ENCODE assay signal across 24 mouse cellular contexts in the genomic region with DNA sequence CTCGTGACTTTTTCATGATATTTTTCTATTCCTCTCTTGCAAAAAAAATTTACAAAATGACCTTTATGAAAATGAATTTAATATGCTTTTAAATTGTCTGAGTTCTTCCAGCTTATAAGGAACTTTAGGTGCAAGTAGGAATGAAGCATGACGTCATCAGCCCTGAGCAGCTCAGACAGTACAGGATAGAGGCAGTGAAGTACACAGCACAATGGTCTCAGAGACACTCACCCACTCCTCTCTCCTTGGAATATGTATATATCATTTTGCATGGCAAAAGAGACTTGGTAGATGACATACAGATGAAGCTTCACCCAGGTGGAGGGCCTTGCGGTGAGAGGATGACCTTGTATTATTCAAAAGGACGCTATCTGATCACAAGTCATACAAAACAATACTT.
A peak's percentile ranks its signal among the peaks of the same experiment; 100 is the strongest.
DNase-seq lines count a peak whose midpoint lies in the region; ATAC-seq and TF ChIP-seq lines count a peak whose summit lies in the region.
"Had no signal": no experiment of that assay in that cellular context is flagged by ENCODE, and none has a peak within 500 bp of the region (broad histone marks: within the 10 kb centered on the region; RNA-seq: fewer than 3 reads in every experiment).

No protein-coding gene starts in this region.

- no peak overlapping the region for H3K27ac ChIP-seq in hindbrain, embryonic 13.5 days
- no peak overlapping the region for H3K27ac ChIP-seq in hindbrain, embryonic 11.5 days (ENCODE audit: low read depth, low read length)
- no peak overlapping the region for H3K27ac ChIP-seq in midbrain, embryonic 13.5 days
- no peak overlapping the region for H3K27ac ChIP-seq in midbrain, embryonic 16.5 days (ENCODE audit: low read length)
- H3K27ac ChIP-seq: forebrain, embryonic 10.5 days; gastrocnemius, adult 2 months; heart, embryonic 15.5 days; hindbrain, embryonic 10.5 days; hindbrain, embryonic 15.5 days had no signal

- H3K4me1 ChIP-seq in hindbrain, embryonic 13.5 days (replicated peaks) = no peaks in the 10 kb centered on the region
- no peaks in the 10 kb centered on the region for H3K4me1 ChIP-seq in hindbrain, embryonic 11.5 days (replicated peaks; ENCODE audit: control insufficient read depth, insufficient read depth, low read length)
- 0 out of 2 replicates have a peak, but pooled peaks cover 3% of the 10 kb centered on the region for H3K4me1 ChIP-seq in midbrain, embryonic 13.5 days (replicated peaks)
- no peaks in the 10 kb centered on the region for H3K4me1 ChIP-seq in midbrain, embryonic 16.5 days (ENCODE audit: control insufficient read depth, insufficient read depth, low read length)
- H3K4me1 ChIP-seq: heart, embryonic 12.5 days; heart, embryonic 15.5 days; hindbrain, embryonic 10.5 days; hindbrain, embryonic 15.5 days had no signal

- H3K9ac ChIP-seq in hindbrain, embryonic 13.5 days = no peak overlapping the region
- H3K9ac ChIP-seq in hindbrain, embryonic 11.5 days (ENCODE audit: low read depth, low read length) = no peak overlapping the region
- no peak overlapping the region for H3K9ac ChIP-seq in midbrain, embryonic 13.5 days (replicated peaks)
- H3K9ac ChIP-seq in midbrain, embryonic 16.5 days (ENCODE audit: low read depth, low read length) = no peak overlapping the region
- H3K9ac ChIP-seq: forebrain, postnatal 0 days; heart, embryonic 12.5 days; heart, embryonic 15.5 days; hindbrain, embryonic 15.5 days had no signal

- peak; percentile 57; the same call in 1 of the 2 replicates for ATAC-seq in hindbrain, embryonic 13.5 days (ENCODE audit: low FRiP score)
- ATAC-seq in hindbrain, embryonic 11.5 days (ENCODE audit: low FRiP score) = no peak
- ATAC-seq in midbrain, embryonic 13.5 days = peak; percentile 88
- peak; percentile 60; the same call in 1 of the 2 replicates for ATAC-seq in midbrain, embryonic 16.5 days
- ATAC-seq: activated CD4-positive, CD25-positive, alpha-beta regulatory T cell, adult 4 months; CD4-positive, CD25-positive, alpha-beta regulatory T cell, adult 4 months; forebrain, postnatal 0 days had no signal

- no peaks in the 10 kb centered on the region for H3K36me3 ChIP-seq in hindbrain, embryonic 13.5 days
- no peaks in the 10 kb centered on the region for H3K36me3 ChIP-seq in hindbrain, embryonic 11.5 days (ENCODE audit: control insufficient read depth, insufficient read depth, low read length)
- H3K36me3 ChIP-seq in midbrain, embryonic 13.5 days = no peaks in the 10 kb centered on the region
- no peaks in the 10 kb centered on the region for H3K36me3 ChIP-seq in midbrain, embryonic 16.5 days (ENCODE audit: control insufficient read depth, insufficient read depth, low read length)
- H3K36me3 ChIP-seq: forebrain, embryonic 10.5 days; heart, embryonic 12.5 days; heart, embryonic 15.5 days; hindbrain, embryonic 10.5 days; hindbrain, embryonic 15.5 days had no signal

- DNase-seq in hindbrain, embryonic 11.5 days (ENCODE audit: low spot score) = no peak
- peak; percentile 19 for DNase-seq in brain, embryonic 14.5 days (ENCODE audit: low read depth)
- no peak for DNase-seq in thymus, adult 18-20 months
- DNase-seq: adrenal gland, adult 8-10 months; adrenal gland, postnatal 25 days; cerebellum, adult 18-20 months; cerebellum, adult 9-10 months; cerebellum, postnatal 14 days; forebrain, postnatal 0 days; gastrocnemius, adult 2 months; gastrocnemius, postnatal 25 days; heart, adult 18-20 months; heart, postnatal 10 days; heart, postnatal 36 days had no signal

- TF ChIP-seq CTCF in brain, embryonic 14.5 days (IDR thresholded peaks at IDR 0.05; ENCODE audit: borderline replicate concordance, extremely low read depth, insufficient read depth, insufficient read length) = no peak

- 83% methylated on average over 4 of the region's 4 CpGs for WGBS in hindbrain, embryonic 13.5 days
- WGBS in hindbrain, embryonic 11.5 days = 87% methylated on average over 4 of the region's 4 CpGs
- 58% methylated on average over 4 of the region's 4 CpGs for WGBS in midbrain, embryonic 13.5 days
- 58% methylated on average over 4 of the region's 4 CpGs for WGBS in midbrain, embryonic 16.5 days

- no peak overlapping the region for H3K4me3 ChIP-seq in hindbrain, embryonic 13.5 days
- no peak overlapping the region for H3K4me3 ChIP-seq in hindbrain, embryonic 11.5 days (ENCODE audit: low read depth, low read length)
- no peak overlapping the region for H3K4me3 ChIP-seq in midbrain, embryonic 13.5 days (replicated peaks)
- no peak overlapping the region for H3K4me3 ChIP-seq in midbrain, embryonic 16.5 days (ENCODE audit: low read depth, low read length)
- H3K4me3 ChIP-seq: forebrain, embryonic 10.5 days; gastrocnemius, adult 2 months; heart, embryonic 12.5 days; heart, embryonic 15.5 days; hindbrain, embryonic 10.5 days; hindbrain, embryonic 15.5 days had no signal

- no peaks in the 10 kb centered on the region for H3K27me3 ChIP-seq in hindbrain, embryonic 13.5 days
- H3K27me3 ChIP-seq in hindbrain, embryonic 11.5 days (ENCODE audit: control insufficient read depth, insufficient read depth, low read length) = no peaks in the 10 kb centered on the region
- 0 out of 2 replicates have a peak, but pooled peaks cover 5% of the 10 kb centered on the region for H3K27me3 ChIP-seq in midbrain, embryonic 13.5 days
- H3K27me3 ChIP-seq in midbrain, embryonic 16.5 days (ENCODE audit: control insufficient read depth, insufficient read depth, low read depth, low read length) = no peaks in the 10 kb centered on the region
- H3K27me3 ChIP-seq: heart, embryonic 12.5 days; heart, embryonic 15.5 days; hindbrain, embryonic 15.5 days had no signal

- TF ChIP-seq POLR2A in brain, embryonic 14.5 days (IDR thresholded peaks at IDR 0.05; ENCODE audit: borderline replicate concordance, extremely low read depth, insufficient read depth, insufficient read length, poor library complexity, severe bottlenecking) = no peak

- no peaks in the 10 kb centered on the region for H3K9me3 ChIP-seq in hindbrain, embryonic 13.5 days
- H3K9me3 ChIP-seq in hindbrain, embryonic 11.5 days (ENCODE audit: control insufficient read depth, low read length) = no peaks in the 10 kb centered on the region
- no peaks in the 10 kb centered on the region for H3K9me3 ChIP-seq in midbrain, embryonic 13.5 days
- H3K9me3 ChIP-seq in midbrain, embryonic 16.5 days (replicated peaks; ENCODE audit: control insufficient read depth, low read length, poor library complexity, severe bottlenecking) = no peaks in the 10 kb centered on the region
- H3K9me3 ChIP-seq: forebrain, embryonic 10.5 days; heart, embryonic 12.5 days; heart, embryonic 15.5 days; hindbrain, embryonic 10.5 days; hindbrain, embryonic 15.5 days had no signal

- no peak overlapping the region for H3K4me2 ChIP-seq in hindbrain, embryonic 13.5 days
- no peak overlapping the region for H3K4me2 ChIP-seq in hindbrain, embryonic 11.5 days (replicated peaks; ENCODE audit: low read depth, low read length)
- no peak overlapping the region for H3K4me2 ChIP-seq in midbrain, embryonic 13.5 days (replicated peaks)
- H3K4me2 ChIP-seq in midbrain, embryonic 16.5 days (ENCODE audit: low read length) = no peak overlapping the region
- H3K4me2 ChIP-seq: heart, embryonic 12.5 days; heart, embryonic 15.5 days; hindbrain, embryonic 15.5 days had no signal
